Mouse (Mus musculus): ENCODE measurements at regions not wholly inside any gene's neighbourhood (a gene's known extent, or its start where the extent isn't known, plus 50 kb on each side); places are given as distances from the start of the nearest gene placed in this dataset.
A peak's percentile ranks its signal among the peaks of the same experiment; 100 is the strongest.
"Not testable (repeated sequence)": the region's sequence is repeated elsewhere in the genome, so short reads cannot be mapped to it uniquely, and the experiment has no call there.

- no peak for DNase-seq
These were observed 386.9 kb upstream of the Klhl29 start for GRCm38 (mm10) chr12:5762306-5762927.

DNA sequence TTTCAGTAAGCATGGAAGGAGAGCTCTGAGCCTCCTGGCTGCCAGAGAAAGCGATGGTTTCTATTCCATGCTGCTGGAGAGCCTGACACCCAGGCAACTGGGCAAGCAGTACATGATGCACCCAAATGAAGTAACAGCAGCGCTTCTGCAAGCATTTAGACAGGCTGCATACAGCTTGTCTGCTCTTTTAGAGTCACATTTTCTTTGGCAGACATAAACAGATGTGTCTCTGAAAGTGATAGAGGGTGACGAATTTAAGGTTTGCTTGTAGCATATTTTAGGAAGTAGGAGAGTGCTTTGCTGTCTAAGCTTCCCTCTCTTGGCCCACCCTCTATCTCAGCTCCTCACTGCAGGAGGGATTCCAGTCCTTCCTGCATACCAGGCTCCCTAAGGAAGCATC lies 384.0 kb upstream of the Klhl29 start:
- DNase-seq, result no peak

DNA sequence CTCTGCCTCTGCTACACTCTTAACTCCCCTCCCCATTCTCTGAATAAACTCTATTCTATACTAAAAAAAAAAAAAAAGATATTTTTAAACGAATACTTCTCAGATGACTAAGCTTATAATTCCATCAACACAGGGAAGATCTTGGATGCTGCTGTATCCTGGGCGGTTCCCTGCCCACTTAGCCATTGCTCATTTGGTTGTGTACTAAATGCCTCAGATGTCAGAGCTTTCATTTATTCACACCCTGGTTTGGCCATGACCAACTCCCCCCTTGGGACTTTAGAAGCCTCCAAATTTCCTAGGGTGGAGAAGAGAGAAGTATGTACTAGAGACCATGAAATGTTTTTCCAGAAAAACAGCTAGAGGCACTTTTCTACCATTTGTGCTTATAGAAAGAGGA lies 382.3 kb upstream of the Klhl29 start:
- DNase-seq, result no peak

DNA sequence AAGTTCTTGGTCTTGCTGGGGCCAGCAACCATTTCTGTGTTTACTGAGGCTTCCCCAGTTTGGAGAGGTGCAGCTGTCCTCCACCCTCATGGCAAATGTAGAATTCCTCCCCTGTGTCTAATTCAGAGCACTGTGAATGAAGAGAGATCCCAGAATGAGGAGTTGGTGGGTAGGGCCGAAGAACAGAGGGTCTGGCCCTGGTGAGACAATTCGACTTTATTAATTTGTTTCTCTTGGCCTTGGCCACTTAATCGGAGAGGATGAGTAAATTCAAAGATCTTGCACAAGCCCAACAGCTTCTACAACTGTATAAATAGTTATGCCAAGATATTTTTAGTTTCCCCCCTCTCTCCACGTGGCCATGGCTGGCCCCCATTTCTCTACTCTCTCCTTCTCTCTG lies 381.9 kb upstream of the Klhl29 start:
- no peak for DNase-seq

DNA sequence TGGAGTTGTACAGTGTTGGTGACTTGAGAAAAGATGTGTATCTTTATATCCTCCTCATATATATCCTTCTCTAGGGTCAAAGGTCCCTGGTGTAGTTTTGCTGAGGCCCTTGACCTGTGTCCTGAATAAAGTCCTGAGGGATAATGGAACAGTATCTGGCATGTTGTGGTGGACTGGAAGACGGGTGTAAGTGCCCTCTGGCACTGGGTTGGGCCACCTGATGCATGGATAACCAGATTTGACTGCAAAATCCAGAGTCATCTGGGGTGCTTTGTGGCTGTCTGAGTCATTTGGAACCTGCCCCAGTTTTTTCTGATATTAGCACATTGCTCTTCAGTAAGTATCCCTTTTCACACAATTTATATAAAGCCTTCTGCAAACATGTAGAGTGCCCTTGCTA lies 378.3 kb upstream of the Klhl29 start:
- DNase-seq, result peak; percentile 65 to 69

GRCm38 (mm10) chr12:5744086-5744709 lies 368.7 kb upstream of the Klhl29 start:
- DNase-seq, result peak; percentile 22 to 34

DNA sequence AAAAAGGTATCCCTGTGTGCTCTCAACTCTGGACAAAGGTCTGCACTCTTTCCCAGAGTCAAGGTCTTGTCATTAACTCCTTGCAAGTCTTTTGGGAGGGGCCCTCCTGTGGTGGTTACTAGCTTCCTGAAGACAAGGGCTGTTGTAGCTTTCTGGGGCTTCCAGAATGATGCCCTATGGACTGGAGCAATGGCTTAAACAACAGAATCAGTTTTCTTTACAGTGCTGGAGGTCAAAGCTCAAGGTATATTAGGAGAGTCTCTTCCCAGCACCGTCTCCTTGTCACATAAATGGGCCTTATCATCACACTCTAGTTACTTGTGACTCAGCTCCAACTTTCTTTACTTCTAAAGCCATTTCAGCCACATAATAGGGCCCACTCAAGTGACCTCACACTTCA lies 360.6 kb upstream of the Klhl29 start:
- DNase-seq, result no peak

- no peak for DNase-seq
These were observed 359.4 kb upstream of the Klhl29 start for GRCm38 (mm10) chr12:5734902-5735301.

GRCm38 (mm10) chr12:5723113-5723512 lies 347.6 kb upstream of the Klhl29 start:
- no peak for DNase-seq

DNA sequence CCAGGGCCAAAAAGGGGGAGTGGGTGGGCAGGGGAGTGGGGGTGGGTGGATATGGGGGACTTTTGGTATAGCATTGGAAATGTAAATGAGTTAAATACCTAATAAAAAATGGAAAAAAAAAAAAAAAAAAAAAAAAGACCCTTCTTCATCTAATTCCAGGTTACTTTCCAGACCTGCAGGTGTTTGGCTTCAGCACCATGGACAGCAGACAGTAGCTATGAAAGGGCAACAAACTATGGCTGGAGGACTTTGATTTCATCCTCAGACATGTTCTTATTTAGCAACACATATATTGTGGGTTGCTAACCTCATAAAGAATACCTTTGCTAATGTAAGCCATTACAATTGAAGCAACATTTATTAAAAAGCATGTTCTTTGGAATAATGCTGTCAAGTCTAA lies 342.0 kb upstream of the Klhl29 start:
- DNase-seq, result not testable (repeated sequence)

DNA sequence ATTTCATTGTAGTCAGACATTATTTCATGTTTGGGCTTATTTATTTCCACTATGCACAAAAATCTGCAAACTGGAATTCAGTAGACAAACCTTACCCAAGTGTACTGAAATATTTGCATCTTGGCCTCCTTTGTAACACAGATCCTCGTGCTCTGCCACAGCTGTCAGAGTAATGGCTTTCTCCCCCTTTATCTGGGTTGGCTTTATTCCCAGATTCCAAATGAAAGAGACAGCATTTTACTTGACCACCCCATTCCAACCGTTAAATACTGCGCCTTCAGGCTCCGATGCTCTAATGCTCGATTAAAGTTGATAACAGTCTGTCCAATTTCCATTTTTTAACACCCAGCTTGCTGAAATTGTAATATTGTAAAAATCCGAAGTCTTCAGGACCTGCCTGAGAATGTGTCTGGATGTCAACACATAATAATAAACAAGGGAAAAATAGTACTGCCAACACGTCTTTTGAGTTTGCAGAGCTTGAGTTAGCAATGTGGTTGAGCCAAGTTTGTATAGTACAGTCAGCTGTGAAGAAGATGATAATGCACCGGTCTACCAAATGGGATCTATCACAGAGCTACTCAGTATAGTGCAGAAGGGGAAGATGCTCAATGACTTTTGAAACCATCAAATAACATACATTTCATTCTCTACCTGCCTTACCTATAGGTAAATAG lies 323.4 kb upstream of the Klhl29 start:
- peak; percentile 33 to 48 for DNase-seq

DNA sequence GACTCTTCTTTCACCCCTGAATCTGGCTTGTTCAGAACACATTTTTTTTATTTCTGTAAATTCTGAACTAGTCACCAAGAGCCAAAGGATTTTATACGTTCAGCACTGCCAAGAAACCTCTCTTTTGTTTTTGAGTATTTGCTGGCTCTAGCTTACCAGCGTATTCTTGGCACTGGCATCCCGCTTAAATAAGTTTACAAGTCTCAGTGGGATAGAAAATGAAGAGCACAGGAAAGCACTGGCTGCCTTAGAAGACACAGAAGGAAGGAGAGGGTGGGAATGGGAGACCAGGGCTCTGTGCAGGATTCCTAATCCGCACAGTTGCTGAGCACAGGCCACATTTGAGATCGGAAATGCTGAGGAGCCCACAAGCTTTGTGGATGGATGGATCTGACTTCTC lies 306.7 kb upstream of the Klhl29 start:
- DNase-seq, result no peak

GRCm38 (mm10) chr12:5678126-5678525 lies 302.6 kb upstream of the Klhl29 start:
- DNase-seq, result peak; percentile 49 to 59

GRCm38 (mm10) chr12:5668486-5668885 lies 293.0 kb upstream of the Klhl29 start:
- no peak for DNase-seq

DNA sequence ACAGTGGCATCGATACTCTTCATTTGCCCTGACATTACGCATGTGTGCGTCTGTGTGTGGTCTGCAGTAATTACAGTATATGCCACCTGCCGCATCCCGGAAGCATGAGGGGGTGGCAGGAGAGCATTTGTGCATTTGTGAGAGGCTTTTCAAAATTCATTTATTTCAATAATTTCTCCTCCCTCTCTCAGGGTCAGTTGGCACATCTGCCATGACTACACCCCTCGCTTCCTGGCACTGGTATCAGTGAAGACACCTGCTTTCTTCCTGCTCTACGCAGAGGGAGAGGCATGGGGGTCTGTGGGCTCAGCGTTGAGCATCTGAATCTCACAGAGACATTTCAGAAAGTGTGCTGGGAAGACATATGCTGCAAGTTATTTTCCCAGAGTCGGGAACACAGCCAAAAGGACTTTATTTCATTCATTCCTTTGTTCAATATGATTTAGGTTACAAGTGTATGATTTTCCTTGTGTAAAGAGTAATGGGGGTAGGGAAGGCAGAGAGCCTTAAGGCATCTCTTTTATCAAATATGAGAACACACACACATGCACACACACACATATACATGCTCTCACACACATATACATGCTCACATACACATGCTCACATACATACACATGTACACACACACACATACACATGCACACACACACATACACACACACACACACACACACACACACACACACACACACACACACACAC lies 262.2 kb upstream of the Klhl29 start:
- peak; percentile 55 to 69 for DNase-seq

DNA sequence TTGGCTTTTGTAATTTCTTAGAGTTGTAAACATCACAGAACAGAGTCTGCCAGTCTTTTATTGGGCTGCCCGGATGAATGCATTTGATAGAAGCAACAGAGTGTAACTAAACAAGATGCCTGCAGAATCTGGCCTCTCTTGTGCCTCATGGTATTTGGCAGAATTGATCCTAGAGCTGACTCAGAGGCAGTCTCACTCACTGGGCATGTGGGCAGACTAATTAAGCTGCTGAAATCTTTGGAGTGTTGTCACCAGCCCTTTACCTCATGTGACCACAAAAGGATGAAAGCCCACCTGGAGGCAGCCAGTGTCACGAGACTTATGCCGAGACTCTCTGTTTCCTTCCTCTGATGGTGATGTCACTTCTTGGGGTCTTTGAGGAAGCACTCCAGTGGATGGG lies 258.5 kb upstream of the Klhl29 start:
- DNase-seq, result peak; percentile 36 to 44

DNA sequence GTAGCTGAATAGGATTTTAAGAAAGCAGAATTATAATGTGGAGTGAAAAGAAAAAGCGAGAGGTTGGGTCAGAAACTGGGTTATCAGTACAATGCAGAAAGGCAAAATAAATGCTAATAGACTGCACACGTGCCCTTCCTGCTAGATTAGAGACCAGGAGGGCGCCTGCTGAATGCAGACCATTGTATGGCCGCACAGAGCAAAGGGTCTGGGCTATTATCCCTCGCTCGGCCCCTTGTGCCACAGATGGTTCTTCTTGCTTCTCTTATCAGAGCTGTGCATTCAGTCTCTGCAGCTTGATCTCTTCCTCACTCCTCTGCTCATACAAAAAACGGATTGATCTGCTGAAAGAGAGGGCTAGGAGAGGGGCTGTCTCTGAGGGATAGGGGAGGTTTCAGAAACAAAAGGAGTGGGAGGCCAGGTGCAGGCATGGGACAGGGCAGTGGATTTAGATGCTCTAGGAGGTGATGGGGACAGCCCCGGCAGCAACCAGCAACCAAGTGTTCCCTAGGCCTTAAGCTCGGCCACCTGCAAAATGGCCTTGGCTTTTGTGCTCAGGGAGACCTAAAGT lies 225.7 kb upstream of the Klhl29 start:
- DNase-seq, result no peak

GRCm38 (mm10) chr12:5599426-5599825 lies 223.9 kb upstream of the Klhl29 start:
- no peak for DNase-seq

- DNase-seq, result no peak
These were observed 223.5 kb upstream of the Klhl29 start for GRCm38 (mm10) chr12:5598961-5599360.

- DNase-seq, result no peak
These were observed 197.3 kb upstream of the Klhl29 start for GRCm38 (mm10) chr12:5572831-5573230.

DNA sequence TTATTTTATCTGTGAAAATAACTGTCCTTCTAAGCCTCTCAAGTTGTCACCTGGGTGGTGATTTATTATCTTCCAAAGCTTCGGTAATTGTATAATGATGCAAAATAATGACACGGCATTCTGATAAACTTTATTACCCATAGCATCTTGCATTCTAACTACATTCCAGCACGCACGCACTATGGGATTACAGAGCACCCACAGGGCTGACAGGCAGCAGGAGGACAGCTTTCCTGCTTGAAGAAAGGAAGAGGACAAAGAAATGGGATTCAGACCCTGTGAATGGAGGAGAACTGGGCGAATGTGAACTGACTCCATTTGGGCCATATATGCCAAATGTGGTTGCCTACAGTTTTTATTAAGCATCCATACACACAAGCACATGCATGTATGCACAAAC lies 193.5 kb upstream of the Klhl29 start:
- no peak for DNase-seq

DNA sequence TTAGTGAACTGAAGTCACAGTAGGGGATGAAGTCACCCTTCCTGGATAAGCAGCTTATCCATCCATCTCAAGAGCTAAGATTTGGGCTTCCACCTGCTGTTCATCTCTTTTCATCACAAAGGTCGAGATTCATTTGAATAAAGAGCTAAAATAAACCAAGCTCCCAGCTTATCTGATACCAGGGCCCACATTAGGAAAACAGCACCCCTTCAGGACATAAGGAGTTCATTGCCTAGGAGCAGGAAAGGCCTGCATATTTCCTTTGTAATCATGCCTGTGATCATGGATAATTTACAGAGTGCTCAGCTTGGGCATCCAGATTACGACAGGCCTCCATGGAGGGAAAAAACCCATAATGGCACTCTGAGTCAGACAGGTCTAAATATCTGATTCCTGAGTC lies 190.7 kb upstream of the Klhl29 start:
- no peak for DNase-seq

DNA sequence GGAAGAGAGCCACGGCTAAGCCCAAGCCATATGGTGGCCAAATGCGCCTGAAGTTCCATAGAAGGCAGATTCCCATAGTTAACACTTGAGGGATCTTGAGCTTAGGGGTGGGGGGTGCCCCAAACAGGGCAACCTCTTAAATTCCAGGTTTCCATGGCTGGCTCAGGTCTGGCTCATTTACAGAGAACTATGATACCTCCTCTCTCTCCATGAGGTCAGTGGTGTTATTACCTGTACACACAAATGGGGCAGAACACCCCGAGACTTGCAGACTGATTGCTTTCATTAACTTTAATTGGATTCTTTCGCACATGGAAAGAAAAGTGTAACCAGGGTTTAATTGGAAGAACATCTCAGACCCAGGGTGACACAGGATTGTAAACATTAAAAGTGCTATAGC lies 177.1 kb upstream of the Klhl29 start:
- no peak for DNase-seq

All from cerebellum, postnatal 10 days (tissue).